Mouse (Mus musculus) left cerebral cortex, adult 6 months (tissue): Measurements from ENCODE around the gene Zfp385a. TPM values are rescaled to one million over a fixed set of nuclear protein-coding genes. Genes with fewer than 3 reads are reported as not detected.

Source experiments
- long read RNA-seq, 2 experiments: library from polyadenylated mRNA; unstranded; transcript quantifications; one replicate each; pipeline ENCODE4 v2.0.0; 2019 to 2020
- polyA plus RNA-seq: library from polyadenylated mRNA; unstranded; fragments of <200 nt; fragmentation: Nextera tagmentation; gene quantifications from 2 replicates; pipeline ENCODE4 v1.2.3, GENCODE M21; 2021

Gene Zfp385a
- polyA plus RNA-seq: 14.9 and 26.7 TPM in 2 replicates
- long read RNA-seq, experiment 1, partial matches to known transcripts: 2 of 4 reads
- long read RNA-seq, experiment 1, other reads (novel, unspliced or antisense): 2 of 4 reads
- long read RNA-seq, experiment 2, partial matches to known transcripts: 2 of 2 reads
- long read RNA-seq, experiment 2, other reads (novel, unspliced or antisense): 0 of 2 reads

GRCm38 (mm10) chr15:103339961-103340337 is at the start of gene Zfp385a:
Zfp385a (minus strand) TSS chr15:103340093.

GRCm38 (mm10) chr15:103366376-103367149 is 26.7 kb upstream of the Zfp385a start, which contains the start of gene Itga5:
Itga5 (minus strand) TSS chr15:103366763.

GRCm38 (mm10) chr15:103310365-103310910 is 29.5 kb downstream of the Zfp385a start, which contains the start of gene Gpr84:
Gpr84 (minus strand) TSS chr15:103310612.

GRCm38 (mm10) chr15:103272419-103273279 is 67.2 kb downstream of the Zfp385a start, which contains the start of gene Copz1:
Copz1 (plus strand) TSS chr15:103272714.

Other genes with a start within 250 kb of the Zfp385a start
- 7.0 and 8.6 TPM in 2 replicates for gene Smug1, start 173.0 kb downstream of the Zfp385a start, polyA plus RNA-seq
- 74.5 and 90.8 TPM in 2 replicates for gene Cbx5, start 100.3 kb downstream of the Zfp385a start, polyA plus RNA-seq
- gene Hnrnpa1, start 99.7 kb downstream of the Zfp385a start, polyA plus RNA-seq: 238 and 289 TPM in 2 replicates
- gene Nfe2, start 81.7 kb downstream of the Zfp385a start, polyA plus RNA-seq: 0.06 TPM in 1 of 2 replicates, not detected in the other
- 108 and 111 TPM in 2 replicates for gene Copz1, start 67.4 kb downstream of the Zfp385a start, polyA plus RNA-seq
- 1.4 and 2.0 TPM in 2 replicates for gene Gpr84, start 29.5 kb downstream of the Zfp385a start, polyA plus RNA-seq
- gene Itga5, start 26.7 kb upstream of the Zfp385a start, polyA plus RNA-seq: 0.44 and 1.0 TPM in 2 replicates
- 0.18 TPM in 1 of 2 replicates, not detected in the other for gene Gtsf1, start 90.4 kb upstream of the Zfp385a start, polyA plus RNA-seq
- gene Gtsf2, start 108.4 kb upstream of the Zfp385a start, polyA plus RNA-seq: not detected in 2 replicates
- 1.9 and 2.5 TPM in 2 replicates for gene Nckap1l, start 113.7 kb upstream of the Zfp385a start, polyA plus RNA-seq
- 48.1 and 55.5 TPM in 2 replicates for gene Pde1b, start 162.9 kb upstream of the Zfp385a start, polyA plus RNA-seq
- gene Ppp1r1a, start 197.9 kb upstream of the Zfp385a start, polyA plus RNA-seq: 189 and 207 TPM in 2 replicates
- not detected in 2 replicates for gene Glycam1, start 225.0 kb upstream of the Zfp385a start, polyA plus RNA-seq